Mouse (Mus musculus) kidney, embryonic 14.5 days (tissue): ENCODE data around the gene Tcf15. TPM values are rescaled to one million over a fixed set of nuclear protein-coding genes. Genes with fewer than 3 reads are reported as not detected.

Source experiments
- ATAC-seq: fragments of 200-750 bp; cut with Nextera tagmentation; 2 replicates; pipeline ENCODE4 v1.8.0; 2017; ENCODE audit warnings: moderate number of reproducible peaks, mild to moderate bottlenecking, moderate TSS enrichment, moderate library complexity; ENCODE audit not compliant: low FRiP score, low TSS enrichment
- H3K27ac ChIP-seq: fragments of 300-500 bp; sonication (generic); 2 replicates; pipeline ENCODE4 v1.5.1; 2014; ENCODE audit warnings: low read depth, mild to moderate bottlenecking, low read length, moderate library complexity, mixed read lengths
- H3K27me3 ChIP-seq: fragments of 300-500 bp; sonication (generic); 2 replicates; pipeline ENCODE4 v1.6.1; 2014; ENCODE audit warnings: mild to moderate bottlenecking, low read length; ENCODE audit not compliant: control insufficient read depth, insufficient read depth
- H3K36me3 ChIP-seq: fragments of 300-500 bp; sonication (generic); 2 replicates; pipeline ENCODE4 v1.6.1; 2014; ENCODE audit warnings: low read length, mixed read lengths; ENCODE audit not compliant: control insufficient read depth, insufficient read depth
- H3K4me1 ChIP-seq: fragments of 300-500 bp; sonication (generic); 2 replicates; pipeline ENCODE4 v1.6.1; 2014; ENCODE audit warnings: low read length, mixed read lengths; ENCODE audit not compliant: control insufficient read depth, insufficient read depth
- H3K4me2 ChIP-seq: fragments of 300-500 bp; sonication (generic); replicated peaks from 2 replicates; pipeline ENCODE4 v1.6.1; 2014; ENCODE audit warnings: low read depth, mild to moderate bottlenecking, low read length
- H3K4me3 ChIP-seq: fragments of 300-500 bp; sonication (generic); 2 replicates; pipeline ENCODE4 v1.5.1; 2014; ENCODE audit warnings: mild to moderate bottlenecking, low read length
- H3K9ac ChIP-seq: fragments of 300-500 bp; sonication (generic); 2 replicates; pipeline ENCODE4 v1.6.1; 2014; ENCODE audit warnings: low read depth, mild to moderate bottlenecking, low read length, moderate library complexity
- H3K9me3 ChIP-seq: fragments of 300-500 bp; sonication (generic); 2 replicates; pipeline ENCODE4 v1.6.1; 2016; ENCODE audit warnings: low read length; ENCODE audit not compliant: control insufficient read depth
- WGBS: fragments of 180-500 bp; shearing (Covaris S2); extraction: QIAGEN DNeasy Blood & Tissue Kit; methylation state at CpG from one replicate; pipeline ENCODE4 v1.1.7; 2014; 5-methylcytosine and 5-hydroxymethylcytosine counted together
- polyA plus RNA-seq: library from polyadenylated mRNA; unstranded; fragments of >200 nt; fragmentation: Nextera tagmentation; extraction: Ambion mirVana; gene quantifications from 2 replicates; pipeline ENCODE4 v1.2.1, GENCODE M21; 2014

The Tcf15 gene
- polyA plus RNA-seq, 1 experiment from 2014 or later, result 18.2 TPM

DNA sequence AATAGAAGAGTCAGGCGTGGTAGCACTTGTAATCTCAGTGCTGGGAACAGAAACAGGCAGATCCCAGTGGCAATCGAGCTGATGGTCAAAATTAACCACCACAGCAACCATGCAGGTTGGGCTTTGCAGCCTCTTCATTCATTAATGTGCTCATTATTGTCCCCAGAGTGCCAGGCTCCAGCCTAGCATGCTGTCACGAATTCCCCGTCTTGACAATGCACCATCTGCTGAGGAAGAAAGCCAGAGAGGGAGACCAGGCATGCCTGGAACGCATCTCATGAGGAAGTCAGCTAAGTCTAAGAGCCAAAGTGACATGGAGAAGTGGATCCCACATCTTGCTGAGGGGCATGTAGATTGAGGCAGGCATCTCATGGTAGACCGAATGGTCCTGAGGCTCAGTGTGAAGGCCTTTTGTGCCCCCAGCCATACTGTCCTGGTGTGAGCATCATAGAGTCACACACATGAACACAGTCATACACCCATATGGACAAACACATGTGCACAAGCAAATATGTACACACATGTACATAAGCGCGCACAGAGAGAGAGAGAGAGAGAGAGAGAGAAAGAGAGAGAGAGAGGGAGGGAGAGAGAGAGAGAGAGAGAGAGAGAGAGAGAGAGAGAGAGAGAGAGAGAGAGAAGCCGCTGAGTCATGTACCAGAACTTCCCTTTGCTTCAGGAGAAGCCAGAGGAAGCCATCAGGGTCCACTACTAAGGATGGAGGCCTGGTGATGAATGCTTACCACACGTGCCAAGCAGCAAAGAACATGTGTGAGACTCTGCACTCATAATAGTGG lies 4.0 kb upstream of the Tcf15 start:
- no peak overlapping the region for H3K27ac ChIP-seq
- H3K27me3 ChIP-seq, result peaks cover 12% of the 10 kb centered on the region
- H3K4me2 ChIP-seq, result no peak overlapping the region
- no peaks in the 10 kb centered on the region for H3K36me3 ChIP-seq
- H3K9ac ChIP-seq, result no peak overlapping the region
- 81% methylated on average over 10 of the region's 10 CpGs for WGBS
- H3K9me3 ChIP-seq, result no peaks in the 10 kb centered on the region
- ATAC-seq, result no peak
- no peak overlapping the region for H3K4me3 ChIP-seq
- H3K4me1 ChIP-seq, result peaks cover 21% of the 10 kb centered on the region

DNA sequence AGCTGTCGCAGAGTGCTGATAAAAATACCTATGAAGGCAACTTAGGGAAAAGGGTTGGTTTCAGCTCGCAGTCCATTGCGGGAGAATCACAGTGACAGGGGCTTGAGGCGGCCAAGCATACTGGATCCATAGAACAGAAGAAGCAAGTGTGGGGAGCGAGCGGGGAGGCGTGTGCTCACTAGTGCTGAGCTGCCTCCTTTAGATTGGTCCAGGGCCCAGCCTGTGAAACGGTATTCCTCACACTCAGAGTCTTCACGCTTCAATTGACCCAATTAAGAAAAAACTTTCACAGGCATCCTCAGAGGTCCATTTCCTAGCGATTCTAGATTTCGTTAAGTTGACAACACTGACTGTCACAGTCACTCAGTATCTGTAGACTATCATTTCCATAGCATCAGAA lies 2.4 kb upstream of the Tcf15 start:
- Histone ChIP-seq H3K27me3 (peaks cover 21% of the 10 kb centered on the region), H3K4me2 (no peak overlapping the region; the same call in 1 of the 2 replicates), H3K36me3 (no peaks in the 10 kb centered on the region), H3K9me3 (no peaks in the 10 kb centered on the region), H3K27ac (no peak overlapping the region), H3K4me3 (no peak overlapping the region), H3K4me1 (peaks cover 21% of the 10 kb centered on the region), H3K9ac (no peak overlapping the region)
- 27% methylated on average over 11 of the region's 11 CpGs for WGBS
- no peak for ATAC-seq

- Histone ChIP-seq H3K36me3 (no peaks in the 10 kb centered on the region), H3K4me1 (peaks cover 21% of the 10 kb centered on the region), H3K4me3 (peak overlapping the region; percentile 50), H3K4me2 (peak overlapping the region; percentile 73), H3K9ac (no peak overlapping the region), H3K9me3 (no peaks in the 10 kb centered on the region), H3K27me3 (peaks cover 21% of the 10 kb centered on the region), H3K27ac (peak overlapping the region; percentile 53; the same call in 1 of the 2 replicates)
- 29% methylated on average over 1 of the region's 1 CpGs for WGBS
- ATAC-seq, result no peak
These were observed 1.9 kb upstream of the Tcf15 start for GRCm38 (mm10) chr2:152141491-152141890.

- 0% methylated on average over 13 of the region's 13 CpGs for WGBS
- Histone ChIP-seq H3K36me3 (no peaks in the 10 kb centered on the region), H3K4me3 (peak overlapping the region; percentile 50), H3K9me3 (no peaks in the 10 kb centered on the region), H3K27me3 (peaks cover 21% of the 10 kb centered on the region), H3K27ac (peak overlapping the region; percentile 53), H3K4me2 (peak overlapping the region; percentile 73), H3K4me1 (peaks cover 21% of the 10 kb centered on the region), H3K9ac (0 out of 2 replicates have a peak overlapping the region, but pooled peaks have one; percentile 19)
- peak; percentile 84 for ATAC-seq
These were observed 1.3 kb upstream of the Tcf15 start for GRCm38 (mm10) chr2:152142046-152142445.

DNA sequence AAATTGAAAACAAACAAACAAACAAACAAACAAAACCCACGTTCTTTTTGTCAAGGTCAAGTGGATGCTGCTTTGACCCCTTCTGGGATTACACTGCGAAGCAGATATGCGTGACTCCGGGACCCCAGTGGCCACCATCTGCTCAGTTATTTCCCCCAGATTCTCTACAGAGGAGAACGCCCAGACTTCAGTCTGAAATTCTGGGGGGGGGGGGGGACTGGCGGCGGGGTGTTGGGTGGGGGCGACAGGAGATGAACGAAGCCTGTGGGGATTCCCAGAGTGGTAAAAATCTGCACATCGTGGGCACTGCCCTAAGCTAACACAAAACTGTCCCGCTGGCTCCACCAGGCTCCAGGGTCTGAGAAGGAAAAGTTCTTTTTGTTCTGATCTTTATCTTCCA lies 790 bp upstream of the Tcf15 start:
- Histone ChIP-seq H3K36me3 (no peaks in the 10 kb centered on the region), H3K4me1 (peaks cover 21% of the 10 kb centered on the region), H3K9ac (no peak overlapping the region), H3K27ac (peak overlapping the region; percentile 37; the same call in 1 of the 2 replicates), H3K4me2 (peak overlapping the region; percentile 73), H3K27me3 (peaks cover 21% of the 10 kb centered on the region), H3K4me3 (peak overlapping the region; percentile 50), H3K9me3 (no peaks in the 10 kb centered on the region)
- 1% methylated on average over 11 of the region's 11 CpGs for WGBS
- no peak for ATAC-seq

DNA sequence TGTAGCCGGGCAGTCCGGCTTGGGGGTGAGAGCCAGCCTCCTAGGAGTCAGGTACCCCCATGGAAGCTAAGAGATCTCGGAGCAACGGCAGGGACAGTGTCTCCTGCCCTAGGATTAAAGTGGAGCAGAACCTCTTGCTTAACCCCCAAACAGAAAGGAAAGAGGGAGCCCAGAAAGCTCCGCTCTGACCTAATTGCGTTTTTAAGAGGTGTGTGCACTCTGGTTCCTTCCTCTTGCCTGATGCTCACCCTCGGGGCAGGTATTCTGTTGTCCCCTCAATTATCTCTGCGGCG lies 743 bp downstream of the Tcf15 start:
- Histone ChIP-seq H3K36me3 (no peaks in the 10 kb centered on the region), H3K27me3 (peaks cover 21% of the 10 kb centered on the region), H3K9me3 (no peaks in the 10 kb centered on the region), H3K4me2 (peak overlapping the region; percentile 73), H3K9ac (peak overlapping the region; percentile 47), H3K4me3 (peak overlapping the region; percentile 50), H3K27ac (no peak overlapping the region), H3K4me1 (peaks cover 21% of the 10 kb centered on the region)
- WGBS, result 20% methylated on average over 9 of the region's 9 CpGs
- no peak for ATAC-seq

GRCm38 (mm10) chr2:152144501-152144900 lies 1.1 kb downstream of the Tcf15 start:
- peaks cover 21% of the 10 kb centered on the region for H3K27me3 ChIP-seq
- peak overlapping the region; percentile 73 for H3K4me2 ChIP-seq
- 68% methylated on average over 5 of the region's 5 CpGs for WGBS
- no peaks in the 10 kb centered on the region for H3K36me3 ChIP-seq
- ATAC-seq, result no peak
- H3K4me1 ChIP-seq, result peaks cover 21% of the 10 kb centered on the region
- H3K4me3 ChIP-seq, result peak overlapping the region; percentile 50
- no peak overlapping the region for H3K9ac ChIP-seq
- H3K27ac ChIP-seq, result no peak overlapping the region
- H3K9me3 ChIP-seq, result no peaks in the 10 kb centered on the region

DNA sequence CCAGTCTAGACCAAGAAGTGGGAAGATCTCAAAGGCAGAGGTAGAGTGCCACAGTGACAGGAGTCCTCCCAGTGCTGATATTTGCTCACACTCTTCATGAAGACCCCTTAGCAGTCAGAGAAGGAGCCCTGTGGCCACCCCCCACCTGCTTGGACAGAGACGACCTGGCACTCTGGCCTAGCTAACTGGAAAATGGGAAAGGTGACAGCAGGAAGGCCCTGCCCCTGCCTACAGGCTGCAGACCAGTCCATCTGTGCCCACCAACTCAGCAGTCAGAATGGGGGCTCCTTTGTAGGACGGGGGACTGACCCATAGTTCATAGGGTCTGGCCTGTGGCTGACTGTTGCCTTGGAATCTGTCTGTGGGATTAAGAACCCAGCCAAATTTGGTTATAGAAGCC lies 2.4 kb downstream of the Tcf15 start:
- no peak overlapping the region for H3K27ac ChIP-seq
- 65% methylated on average over 2 of the region's 2 CpGs for WGBS
- no peaks in the 10 kb centered on the region for H3K36me3 ChIP-seq
- H3K9me3 ChIP-seq, result no peaks in the 10 kb centered on the region
- no peak for ATAC-seq
- H3K27me3 ChIP-seq, result peaks cover 21% of the 10 kb centered on the region
- H3K4me3 ChIP-seq, result no peak overlapping the region
- H3K4me1 ChIP-seq, result peaks cover 21% of the 10 kb centered on the region
- no peak overlapping the region for H3K9ac ChIP-seq
- peak overlapping the region; percentile 73; the same call in 1 of the 2 replicates for H3K4me2 ChIP-seq

DNA sequence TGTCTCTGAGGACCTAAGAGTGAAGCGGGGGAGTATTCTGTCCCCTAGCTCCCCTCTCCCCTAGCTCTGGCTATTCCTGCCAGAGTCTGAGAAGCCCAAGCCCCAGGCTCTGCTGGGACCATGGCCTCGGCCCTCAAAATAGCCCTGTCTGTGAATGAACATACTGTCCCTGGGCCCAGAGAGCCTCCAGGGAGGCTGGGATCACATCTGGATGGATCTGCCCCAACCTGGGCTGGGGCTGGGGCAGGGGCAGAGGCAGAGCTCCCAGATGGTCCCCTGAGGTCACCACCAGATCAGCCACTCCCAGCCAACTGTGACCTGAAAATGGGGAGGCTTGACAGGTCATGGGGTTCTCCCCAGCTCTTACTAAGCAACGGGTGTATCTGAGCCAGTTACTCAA lies 3.7 kb downstream of the Tcf15 start:
- Histone ChIP-seq H3K27ac (no peak overlapping the region), H3K4me1 (peaks cover 15% of the 10 kb centered on the region), H3K27me3 (peaks cover 21% of the 10 kb centered on the region), H3K36me3 (no peaks in the 10 kb centered on the region), H3K9me3 (no peaks in the 10 kb centered on the region), H3K4me2 (no peak overlapping the region), H3K9ac (no peak overlapping the region), H3K4me3 (no peak overlapping the region)
- no peak for ATAC-seq
- 60% methylated on average over 3 of the region's 3 CpGs for WGBS
